Mouse (Mus musculus) embryonic facial prominence, embryonic 14.5 days (tissue): ENCODE measurements around the gene Rpap1. TPM values are rescaled to one million over a fixed set of nuclear protein-coding genes. Genes with fewer than 3 reads are reported as not detected.

Experiments
- ATAC-seq: fragments of 200-750 bp; cut with Nextera tagmentation; 2 replicates; pipeline ENCODE4 v1.8.0; 2017; ENCODE audit warnings: low read depth, moderate number of reproducible peaks, moderate TSS enrichment
- DNase-seq: peaks from one replicate; pipeline ENCODE4 v3.0.0-alpha.2; 2015; ENCODE audit warnings: low spot score
- H3K27ac ChIP-seq: fragments of 300-500 bp; sonication (generic); replicated peaks from 2 replicates; pipeline ENCODE4 v1.5.1; 2014; ENCODE audit warnings: low read depth, mild to moderate bottlenecking, low read length, moderate library complexity
- H3K27me3 ChIP-seq: fragments of 300-500 bp; sonication (generic); replicated peaks from 2 replicates; pipeline ENCODE4 v1.6.1; 2014; ENCODE audit warnings: low read length; ENCODE audit not compliant: control insufficient read depth, insufficient read depth
- H3K36me3 ChIP-seq: fragments of 300-500 bp; sonication (generic); 2 replicates; pipeline ENCODE4 v1.6.1; 2014; ENCODE audit warnings: low read length, mixed read lengths; ENCODE audit not compliant: control insufficient read depth, insufficient read depth
- H3K4me1 ChIP-seq: fragments of 300-500 bp; sonication (generic); 2 replicates; pipeline ENCODE4 v1.6.1; 2014; ENCODE audit warnings: antibody characterized with exemption, low read length; ENCODE audit not compliant: control insufficient read depth, insufficient read depth
- H3K4me2 ChIP-seq: fragments of 300-500 bp; sonication (generic); 2 replicates; pipeline ENCODE4 v1.6.1; 2014; ENCODE audit warnings: low read depth, mild to moderate bottlenecking, low read length, moderate library complexity, mixed read lengths
- H3K4me3 ChIP-seq: fragments of 300-500 bp; sonication (generic); 2 replicates; pipeline ENCODE4 v1.5.1; 2014; ENCODE audit warnings: low read depth, mild to moderate bottlenecking, low read length
- H3K9ac ChIP-seq: fragments of 300-500 bp; sonication (generic); 2 replicates; pipeline ENCODE4 v1.6.1; 2014; ENCODE audit warnings: low read depth, mild to moderate bottlenecking, low read length, moderate library complexity, mixed read lengths
- H3K9me3 ChIP-seq: fragments of 300-500 bp; sonication (generic); 2 replicates; pipeline ENCODE4 v1.6.1; 2016; ENCODE audit warnings: low read length; ENCODE audit not compliant: control insufficient read depth
- WGBS: fragments of 180-500 bp; shearing (Covaris S2); extraction: QIAGEN DNeasy Blood & Tissue Kit; methylation state at CpG from one replicate; pipeline ENCODE4 v1.1.7; 2014; 5-methylcytosine and 5-hydroxymethylcytosine counted together
- polyA plus RNA-seq: library from polyadenylated mRNA; unstranded; fragments of >200 nt; fragmentation: Nextera tagmentation; extraction: Ambion mirVana; gene quantifications from 2 replicates; pipeline ENCODE4 v1.2.1, GENCODE M21; 2014

Rpap1 gene
- polyA plus RNA-seq: 18.3 and 22.3 TPM in 2 replicates

GRCm38 (mm10) chr2:119787206-119787883 is at the start of gene Rpap1:
Gene Rpap1 (minus strand): TSS chr2:119787537.
- peak; percentile 93 for DNase-seq
- no peaks in the 10 kb centered on the region for H3K27me3 ChIP-seq
- peak within 1 kb of the TSS; percentile 72 for H3K9ac ChIP-seq
- peaks cover 14% of the 10 kb centered on the region; the same call in 1 of the 2 replicates for H3K36me3 ChIP-seq
- peak within 1 kb of the TSS; percentile 76 for H3K4me2 ChIP-seq
- peaks cover 5% of the 10 kb centered on the region; the same call in 1 of the 2 replicates for H3K4me1 ChIP-seq
- ATAC-seq: peak; percentile 96
- peak within 1 kb of the TSS; percentile 88 for H3K27ac ChIP-seq
- H3K9me3 ChIP-seq: no peaks in the 10 kb centered on the region
- H3K4me3 ChIP-seq: peak within 1 kb of the TSS; percentile 69
- under 1% methylated on average over 35 of the region's 44 CpGs for WGBS

- ATAC-seq (no peak), DNase-seq (no peak)
- 74% methylated on average over 4 of the region's 4 CpGs for WGBS
These were observed 46.9 kb upstream of the Rpap1 start for GRCm38 (mm10) chr2:119834231-119834630.

GRCm38 (mm10) chr2:119830579-119830978 is 43.2 kb upstream of the Rpap1 start:
- H3K27ac ChIP-seq: no peak overlapping the region
- WGBS: 65% methylated on average over 2 of the region's 2 CpGs
- no peaks in the 10 kb centered on the region for H3K9me3 ChIP-seq
- no peak overlapping the region for H3K4me3 ChIP-seq
- DNase-seq (no peak), ATAC-seq (no peak)
- H3K27me3 ChIP-seq: no peaks in the 10 kb centered on the region
- H3K4me1 ChIP-seq: no peaks in the 10 kb centered on the region
- no peaks in the 10 kb centered on the region for H3K36me3 ChIP-seq
- no peak overlapping the region for H3K9ac ChIP-seq
- no peak overlapping the region for H3K4me2 ChIP-seq

More at GRCm38 (mm10) chr2:119834231-119834630, 46.9 kb upstream of the Rpap1 start:
- Histone ChIP-seq H3K9ac (no peak overlapping the region), H3K27ac (no peak overlapping the region), H3K4me2 (no peak overlapping the region), H3K36me3 (no peaks in the 10 kb centered on the region), H3K4me1 (no peaks in the 10 kb centered on the region), H3K27me3 (no peaks in the 10 kb centered on the region), H3K9me3 (no peaks in the 10 kb centered on the region), H3K4me3 (no peak overlapping the region)

GRCm38 (mm10) chr2:119821136-119821535 is 33.8 kb upstream of the Rpap1 start:
- Histone ChIP-seq H3K27me3 (no peaks in the 10 kb centered on the region), H3K9me3 (no peaks in the 10 kb centered on the region), H3K4me3 (no peak overlapping the region), H3K36me3 (peaks cover 15% of the 10 kb centered on the region), H3K4me1 (no peaks in the 10 kb centered on the region), H3K4me2 (no peak overlapping the region), H3K27ac (no peak overlapping the region), H3K9ac (no peak overlapping the region)
- 92% methylated on average over 9 of the region's 9 CpGs for WGBS
- no peak for DNase-seq
- ATAC-seq: no peak

- no peak overlapping the region for H3K9ac ChIP-seq
- H3K4me1 ChIP-seq: no peaks in the 10 kb centered on the region
- DNase-seq (peak; percentile 71), ATAC-seq (peak; percentile 51; the same call in 1 of the 2 replicates)
- H3K4me3 ChIP-seq: no peak overlapping the region
- no peaks in the 10 kb centered on the region for H3K9me3 ChIP-seq
- no peak overlapping the region for H3K27ac ChIP-seq
- 42% methylated on average over 9 of the region's 9 CpGs for WGBS
- peaks cover 16% of the 10 kb centered on the region for H3K36me3 ChIP-seq
- no peak overlapping the region for H3K4me2 ChIP-seq
- H3K27me3 ChIP-seq: no peaks in the 10 kb centered on the region
These were observed 31.4 kb upstream of the Rpap1 start for GRCm38 (mm10) chr2:119818668-119819272.

- ATAC-seq (0 out of 2 replicates have a peak, but pooled peaks have one; percentile 7), DNase-seq (peak; percentile 13)
- 90% methylated on average over 4 of the region's 5 CpGs for WGBS
- no peak overlapping the region for H3K4me3 ChIP-seq
- H3K36me3 ChIP-seq: peaks cover 31% of the 10 kb centered on the region
- no peak overlapping the region for H3K4me2 ChIP-seq
- H3K9ac ChIP-seq: peak overlapping the region; percentile 34; the same call in 1 of the 2 replicates
- no peak overlapping the region for H3K27ac ChIP-seq
- H3K27me3 ChIP-seq: no peaks in the 10 kb centered on the region
- H3K9me3 ChIP-seq: no peaks in the 10 kb centered on the region
- no peaks in the 10 kb centered on the region for H3K4me1 ChIP-seq
These were observed 29.7 kb upstream of the Rpap1 start for GRCm38 (mm10) chr2:119817047-119817446.

GRCm38 (mm10) chr2:119816611-119817010 is 29.3 kb upstream of the Rpap1 start:
- Histone ChIP-seq H3K4me2 (no peak overlapping the region), H3K9me3 (no peaks in the 10 kb centered on the region), H3K27me3 (no peaks in the 10 kb centered on the region), H3K27ac (no peak overlapping the region), H3K4me3 (no peak overlapping the region), H3K36me3 (peaks cover 35% of the 10 kb centered on the region), H3K9ac (no peak overlapping the region), H3K4me1 (no peaks in the 10 kb centered on the region)
- ATAC-seq (no peak), DNase-seq (no peak)
- WGBS: 91% methylated on average over 13 of the region's 13 CpGs

- Histone ChIP-seq H3K4me3 (no peak overlapping the region), H3K9me3 (no peaks in the 10 kb centered on the region), H3K9ac (no peak overlapping the region), H3K27me3 (no peaks in the 10 kb centered on the region), H3K27ac (no peak overlapping the region), H3K36me3 (peaks cover 57% of the 10 kb centered on the region), H3K4me1 (no peaks in the 10 kb centered on the region), H3K4me2 (no peak overlapping the region)
- DNase-seq: peak; percentile 38
- WGBS: 59% methylated on average over 7 of the region's 7 CpGs
- ATAC-seq: peak; percentile 39; the same call in 1 of the 2 replicates
These were observed 27.1 kb upstream of the Rpap1 start for GRCm38 (mm10) chr2:119814376-119814933.
